Mouse (Mus musculus): ENCODE results near the gene Imp3.

The Imp3 gene

GRCm38 (mm10) chr9:56961591-56961990, 24.3 kb downstream of the Imp3 start:
- DNase-seq (ENCODE audit: low read depth in 1 of 2, low spot score in 2 of 2): no peak

- DNase-seq (ENCODE audit: low read depth in 1 of 2, low spot score in 2 of 2): no peak
Observed at GRCm38 (mm10) chr9:56970158-56970557, 32.9 kb downstream of the Imp3 start.

- no peak for DNase-seq (ENCODE audit: low read depth in 1 of 2, low spot score in 2 of 2)
Observed at GRCm38 (mm10) chr9:56973960-56974524, 36.8 kb downstream of the Imp3 start.

- no peak for DNase-seq (ENCODE audit: low read depth in 1 of 2, low spot score in 2 of 2)
Observed at GRCm38 (mm10) chr9:56975199-56975598, 37.9 kb downstream of the Imp3 start.

- DNase-seq (ENCODE audit: low read depth in 1 of 2, low spot score in 2 of 2): no peak
Observed at GRCm38 (mm10) chr9:56980186-56980585, 42.9 kb downstream of the Imp3 start.

- DNase-seq (ENCODE audit: low read depth in 1 of 2, low spot score in 2 of 2): no peak
Observed at GRCm38 (mm10) chr9:56981502-56981901, 44.2 kb downstream of the Imp3 start.
